In genomic region chr8:86271477-86271876, GRCm38 (mm10) we compare ENCODE assay signal across 14 mouse cellular contexts.
"Had no signal": no experiment of that assay in that cellular context is flagged by ENCODE, and none has a peak within 500 bp of the region (broad histone marks: within the 10 kb centered on the region; RNA-seq: fewer than 3 reads in every experiment).

No protein-coding gene starts in this region.

- H3K4me1 ChIP-seq: liver, embryonic 12.5 days; liver, embryonic 15.5 days had no signal

- H3K4me3 ChIP-seq: limb, embryonic 13.5 days; liver, embryonic 12.5 days; liver, embryonic 15.5 days had no signal

- ATAC-seq: liver, embryonic 12.5 days had no signal

- DNase-seq: kidney, adult 2 months; kidney, postnatal 36 days; liver; lung, adult 18-20 months; lung, postnatal 14 days; lung, postnatal 4 days; midbrain, embryonic 14.5 days; thymus, adult 18-20 months; thymus, postnatal 36 days had no signal

- H3K4me2 ChIP-seq: limb, embryonic 13.5 days; liver, embryonic 12.5 days; liver, embryonic 15.5 days; midbrain, embryonic 11.5 days had no signal

- H3K27ac ChIP-seq: kidney, postnatal 0 days; limb, embryonic 13.5 days; liver, embryonic 12.5 days; liver, embryonic 15.5 days had no signal

- H3K9ac ChIP-seq: limb, embryonic 13.5 days; liver, embryonic 12.5 days; liver, embryonic 15.5 days had no signal

- H3K36me3 ChIP-seq: limb, embryonic 13.5 days; liver, embryonic 12.5 days; liver, embryonic 15.5 days had no signal

- H3K9me3 ChIP-seq: limb, embryonic 13.5 days; liver, embryonic 12.5 days; liver, embryonic 15.5 days had no signal

- H3K27me3 ChIP-seq: limb, embryonic 13.5 days; liver, embryonic 12.5 days; liver, embryonic 15.5 days had no signal
